Mouse (Mus musculus) intestine, embryonic 14.5 days (tissue): ENCODE data around the gene Chchd2. TPM values are rescaled to one million over a fixed set of nuclear protein-coding genes. Genes with fewer than 3 reads are reported as not detected.

ENCODE experiments used
- ATAC-seq: fragments of 200-750 bp; cut with Nextera tagmentation; replicated peaks from 2 replicates; pipeline ENCODE4 v1.8.0; 2017; ENCODE audit warnings: low read depth, moderate number of reproducible peaks, moderate TSS enrichment, moderate library complexity; ENCODE audit not compliant: low FRiP score, low TSS enrichment
- DNase-seq: peaks from one replicate; pipeline ENCODE4 v3.0.0-alpha.2; 2018; ENCODE audit warnings: low spot score
- H3K27ac ChIP-seq: fragments of 300-500 bp; sonication (generic); 2 replicates; pipeline ENCODE4 v1.5.1; 2014; ENCODE audit warnings: low read depth, mild to moderate bottlenecking, control low read depth
- H3K27me3 ChIP-seq: fragments of 300-500 bp; sonication (generic); replicated peaks from 2 replicates; pipeline ENCODE4 v1.6.1; 2014; ENCODE audit warnings: low read length, control low read depth; ENCODE audit not compliant: control insufficient read depth, insufficient read depth
- H3K36me3 ChIP-seq: fragments of 300-500 bp; sonication (generic); 2 replicates; pipeline ENCODE4 v1.6.1; 2014; ENCODE audit warnings: low read length, control low read depth; ENCODE audit not compliant: control insufficient read depth, insufficient read depth
- H3K4me1 ChIP-seq: fragments of 300-500 bp; sonication (generic); replicated peaks from 2 replicates; pipeline ENCODE4 v1.6.1; 2014; ENCODE audit warnings: low read length, control low read depth, mixed read lengths; ENCODE audit not compliant: control insufficient read depth, insufficient read depth
- H3K4me2 ChIP-seq: fragments of 300-500 bp; sonication (generic); 2 replicates; pipeline ENCODE4 v1.6.1; 2014; ENCODE audit warnings: low read length
- H3K4me3 ChIP-seq: fragments of 300-500 bp; sonication (generic); 2 replicates; pipeline ENCODE4 v1.5.1; 2014; ENCODE audit warnings: low read depth, low read length, control low read depth, mixed read lengths
- H3K9ac ChIP-seq: fragments of 300-500 bp; sonication (generic); 2 replicates; pipeline ENCODE4 v1.6.1; 2014; ENCODE audit warnings: mild to moderate bottlenecking, low read length
- H3K9me3 ChIP-seq: fragments of 300-500 bp; sonication (generic); 2 replicates; pipeline ENCODE4 v1.6.1; 2016; ENCODE audit warnings: low read length, control low read depth; ENCODE audit not compliant: control insufficient read depth
- WGBS: fragments of 180-500 bp; shearing (Covaris S2); extraction: QIAGEN DNeasy Blood & Tissue Kit; methylation state at CpG from one replicate; pipeline ENCODE4 v1.1.7; 2014; 5-methylcytosine and 5-hydroxymethylcytosine counted together
- polyA plus RNA-seq: library from polyadenylated mRNA; unstranded; fragments of >200 nt; fragmentation: Nextera tagmentation; extraction: Ambion mirVana; gene quantifications from 2 replicates; pipeline ENCODE4 v1.2.1, GENCODE M21; 2014

The Chchd2 gene
- polyA plus RNA-seq, 1 experiment from 2014 or later: 1,022 TPM

DNA sequence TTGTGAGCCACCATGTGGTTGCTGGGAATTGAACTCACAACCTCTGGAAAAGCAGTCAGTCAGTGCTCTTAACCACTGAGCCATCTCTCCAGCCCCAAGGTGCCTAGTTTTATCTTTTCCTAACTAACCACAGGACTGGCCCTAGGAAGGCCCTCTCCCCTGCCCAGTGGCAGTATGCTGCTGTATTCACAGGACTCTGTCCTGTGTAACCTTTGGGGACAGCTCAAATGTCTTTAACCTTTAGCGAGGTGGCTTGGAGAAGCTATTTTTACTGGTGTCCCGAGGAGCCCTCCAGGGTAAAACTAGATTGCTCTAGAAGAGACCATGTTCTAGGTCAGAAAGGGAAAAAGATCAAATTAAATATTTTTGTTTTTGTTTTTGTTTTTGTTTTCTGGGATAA lies 16.0 kb downstream of the Chchd2 start:
- no peaks in the 10 kb centered on the region for H3K27me3 ChIP-seq
- no peaks in the 10 kb centered on the region for H3K9me3 ChIP-seq
- DNase-seq: no peak
- H3K36me3 ChIP-seq: no peaks in the 10 kb centered on the region
- no peak overlapping the region for H3K9ac ChIP-seq
- no peak overlapping the region for H3K4me3 ChIP-seq
- no peak for ATAC-seq
- H3K27ac ChIP-seq: no peak overlapping the region
- WGBS: 86% methylated on average over 2 of the region's 2 CpGs
- no peaks in the 10 kb centered on the region for H3K4me1 ChIP-seq
- no peak overlapping the region for H3K4me2 ChIP-seq

DNA sequence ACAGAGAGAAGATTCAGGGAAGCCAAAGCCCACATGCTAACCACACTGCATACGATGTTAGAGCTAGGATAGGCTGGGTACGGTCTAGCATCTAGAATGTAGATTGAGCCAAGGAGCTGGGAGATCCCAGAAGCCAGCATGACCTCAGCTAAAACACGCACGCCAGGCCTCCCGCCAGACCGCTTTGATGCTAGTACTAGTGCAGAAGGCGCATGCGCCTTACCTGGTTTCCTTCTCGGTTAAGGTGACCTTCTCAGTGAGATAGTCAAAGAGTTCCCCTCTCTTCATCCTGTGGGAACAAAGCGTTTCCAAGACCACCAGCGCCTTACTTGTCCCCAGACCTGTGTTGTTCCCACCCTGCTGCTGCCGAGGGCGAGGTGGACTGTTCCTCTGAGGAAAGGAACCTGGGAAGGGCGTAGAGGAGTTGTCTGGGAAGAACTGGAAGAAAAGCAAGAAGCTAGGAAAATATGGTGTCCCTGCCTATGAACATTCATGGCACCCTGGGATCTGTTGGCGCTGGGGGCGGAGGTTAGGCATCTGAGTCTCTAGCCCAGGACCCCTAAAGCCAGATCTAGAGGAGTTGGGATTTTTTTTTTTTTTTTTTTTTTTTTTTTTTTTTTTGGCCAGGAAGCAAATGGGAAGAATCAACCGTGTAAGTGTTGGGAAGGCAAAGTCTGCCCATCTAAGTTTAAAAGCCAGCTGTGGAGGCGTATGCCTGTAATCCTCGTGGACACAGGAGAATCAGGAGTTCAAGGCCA lies 17.9 kb downstream of the Chchd2 start:
- no peaks in the 10 kb centered on the region for H3K4me1 ChIP-seq
- H3K27me3 ChIP-seq: no peaks in the 10 kb centered on the region
- no peaks in the 10 kb centered on the region for H3K9me3 ChIP-seq
- WGBS: 86% methylated on average over 19 of the region's 19 CpGs
- H3K4me2 ChIP-seq: no peak overlapping the region
- no peak overlapping the region for H3K9ac ChIP-seq
- no peak overlapping the region for H3K27ac ChIP-seq
- DNase-seq (no peak), ATAC-seq (no peak)
- H3K4me3 ChIP-seq: no peak overlapping the region
- H3K36me3 ChIP-seq: no peaks in the 10 kb centered on the region

DNA sequence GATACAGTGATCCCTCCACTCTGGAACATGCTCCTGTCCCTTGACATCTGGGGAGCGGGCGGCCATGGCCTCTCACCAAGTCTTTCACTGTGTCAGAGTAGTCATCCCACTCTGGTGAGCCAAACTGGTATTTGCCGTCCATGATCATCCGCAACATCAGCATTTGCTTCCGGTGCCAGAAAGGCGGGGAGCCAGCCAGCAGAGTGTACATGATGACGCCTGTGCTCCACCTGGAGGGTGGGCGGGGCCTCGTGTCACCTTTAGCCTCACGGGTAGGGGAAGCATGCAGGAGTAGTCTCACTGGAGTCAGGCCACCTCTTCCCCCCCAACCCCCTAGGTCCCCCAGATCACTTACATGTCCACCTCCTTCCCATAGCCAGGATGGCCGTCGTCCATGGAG lies 21.4 kb downstream of the Chchd2 start:
- H3K36me3 ChIP-seq: peaks cover 9% of the 10 kb centered on the region; the same call in 1 of the 2 replicates
- H3K4me3 ChIP-seq: no peak overlapping the region
- H3K4me2 ChIP-seq: no peak overlapping the region
- no peak overlapping the region for H3K27ac ChIP-seq
- H3K27me3 ChIP-seq: no peaks in the 10 kb centered on the region
- no peaks in the 10 kb centered on the region for H3K4me1 ChIP-seq
- H3K9me3 ChIP-seq: no peaks in the 10 kb centered on the region
- H3K9ac ChIP-seq: no peak overlapping the region
- 81% methylated on average over 12 of the region's 12 CpGs for WGBS
- no peak for ATAC-seq
- no peak for DNase-seq

DNA sequence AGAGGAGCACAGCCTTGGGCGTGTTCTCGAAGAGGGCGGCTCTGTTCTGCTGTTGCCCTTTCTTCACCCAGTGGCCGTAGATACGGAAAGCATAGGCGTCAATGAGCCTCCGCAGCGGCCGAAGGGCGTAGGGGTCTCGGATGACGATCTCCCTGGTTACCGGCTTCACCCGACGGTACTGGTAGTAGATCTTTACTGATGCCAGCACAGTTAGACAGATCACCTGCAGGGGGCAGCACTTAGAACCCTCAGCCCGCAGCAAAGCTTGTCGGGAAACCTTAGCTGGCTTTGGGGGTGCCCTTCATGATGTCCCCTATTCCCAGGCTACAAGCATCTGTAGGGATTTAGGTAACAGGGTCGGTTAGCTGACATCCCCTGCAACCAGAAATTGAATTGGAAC lies 22.8 kb downstream of the Chchd2 start:
- no peak overlapping the region for H3K9ac ChIP-seq
- ATAC-seq (0 out of 2 replicates have a peak, but pooled peaks have one; percentile 17), DNase-seq (no peak)
- no peaks in the 10 kb centered on the region for H3K4me1 ChIP-seq
- H3K36me3 ChIP-seq: peaks cover 17% of the 10 kb centered on the region
- H3K27me3 ChIP-seq: no peaks in the 10 kb centered on the region
- WGBS: 16% methylated on average over 18 of the region's 18 CpGs
- H3K4me2 ChIP-seq: no peak overlapping the region
- no peak overlapping the region for H3K4me3 ChIP-seq
- H3K9me3 ChIP-seq: no peaks in the 10 kb centered on the region
- H3K27ac ChIP-seq: no peak overlapping the region

DNA sequence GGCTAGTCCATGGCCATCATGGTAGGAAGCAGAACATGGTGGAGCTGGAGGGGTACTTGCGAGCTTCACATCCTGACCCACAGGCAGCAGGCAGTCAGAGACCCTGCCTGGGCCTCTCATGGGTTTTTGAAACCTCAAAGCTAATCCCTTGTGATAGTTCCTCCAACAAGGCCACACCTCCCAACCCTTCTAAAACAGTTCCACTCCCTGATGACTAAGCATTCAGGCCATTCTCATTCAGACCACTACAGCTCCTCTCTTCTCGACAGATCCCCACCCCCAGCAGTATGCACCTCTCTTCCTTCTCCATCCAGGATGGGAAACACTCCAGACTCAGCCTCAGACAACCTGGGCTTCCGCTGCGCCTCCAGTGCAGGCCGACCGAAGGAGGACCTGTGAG lies 24.9 kb downstream of the Chchd2 start:
- Histone ChIP-seq H3K4me2 (no peak overlapping the region), H3K36me3 (peaks cover 36% of the 10 kb centered on the region), H3K27ac (no peak overlapping the region), H3K4me1 (no peaks in the 10 kb centered on the region), H3K9me3 (no peaks in the 10 kb centered on the region), H3K4me3 (no peak overlapping the region), H3K27me3 (no peaks in the 10 kb centered on the region), H3K9ac (no peak overlapping the region)
- whole genome bisulfite sequencing: 93% methylated on average over 6 of the region's 6 CpGs
- ATAC-seq (no peak), DNase-seq (no peak)

DNA sequence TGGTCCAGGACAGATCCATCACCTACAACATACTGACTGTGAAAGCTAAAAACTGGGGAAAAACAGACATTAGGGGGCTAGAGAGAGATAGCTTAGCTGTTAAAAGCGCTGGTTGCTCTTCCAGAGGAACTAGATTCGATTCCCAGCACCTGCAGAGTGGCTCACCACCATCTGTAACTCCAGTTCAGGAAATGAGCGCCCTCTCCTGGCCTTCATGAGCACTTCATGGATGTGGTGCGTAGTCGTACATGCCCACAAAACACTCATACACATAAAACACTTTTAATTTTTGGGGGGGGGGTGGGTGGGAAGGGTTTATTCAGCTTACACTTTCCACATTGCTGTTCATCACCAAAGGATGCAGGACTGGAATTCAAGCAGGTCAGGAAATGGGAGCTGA lies 30.9 kb downstream of the Chchd2 start:
- Histone ChIP-seq H3K27ac (no peak overlapping the region), H3K4me1 (no peaks in the 10 kb centered on the region), H3K9me3 (no peaks in the 10 kb centered on the region), H3K9ac (no peak overlapping the region), H3K36me3 (peaks cover 64% of the 10 kb centered on the region), H3K4me2 (no peak overlapping the region), H3K4me3 (no peak overlapping the region), H3K27me3 (no peaks in the 10 kb centered on the region)
- DNase-seq (no peak), ATAC-seq (no peak)
- 85% methylated on average over 5 of the region's 5 CpGs for WGBS

DNA sequence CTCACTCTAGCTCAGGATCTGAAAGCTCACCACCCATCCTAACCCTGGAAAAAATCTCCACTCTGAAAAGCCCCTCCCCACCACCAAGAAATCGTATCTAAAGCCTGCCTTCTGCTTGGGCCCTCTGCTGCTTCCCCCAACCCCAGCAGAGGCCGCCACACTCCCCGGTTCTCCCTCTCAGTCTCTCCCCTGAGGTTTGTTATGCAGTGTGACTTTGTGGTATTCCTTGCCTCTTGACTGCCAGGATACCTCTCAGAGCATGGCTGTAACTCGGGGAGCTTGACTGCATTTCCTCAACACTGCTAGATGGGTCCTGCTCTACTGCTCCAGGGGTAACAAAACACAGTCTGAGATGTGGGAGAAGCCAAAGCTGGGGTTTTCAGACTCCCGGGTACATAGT lies 32.1 kb downstream of the Chchd2 start:
- no peak overlapping the region for H3K4me3 ChIP-seq
- WGBS: 53% methylated on average over 5 of the region's 5 CpGs
- H3K4me2 ChIP-seq: no peak overlapping the region
- H3K9ac ChIP-seq: no peak overlapping the region
- H3K36me3 ChIP-seq: peaks cover 65% of the 10 kb centered on the region
- no peaks in the 10 kb centered on the region for H3K9me3 ChIP-seq
- ATAC-seq: no peak
- H3K27me3 ChIP-seq: no peaks in the 10 kb centered on the region
- H3K4me1 ChIP-seq: no peaks in the 10 kb centered on the region
- DNase-seq: no peak
- no peak overlapping the region for H3K27ac ChIP-seq

DNA sequence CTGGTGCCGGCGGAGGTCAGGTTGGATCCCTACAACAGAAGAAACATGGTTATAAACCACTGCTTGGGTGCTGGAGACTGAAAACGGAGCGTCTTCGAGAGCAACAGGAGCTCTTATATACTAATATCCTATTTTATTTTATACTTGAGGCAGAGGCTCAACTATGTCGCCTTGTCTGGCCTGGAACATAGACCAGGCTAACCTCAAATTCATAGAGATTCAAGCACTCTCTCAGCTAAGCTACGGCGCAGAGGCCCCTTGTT lies 39.8 kb downstream of the Chchd2 start:
- no peaks in the 10 kb centered on the region for H3K27me3 ChIP-seq
- peak overlapping the region; percentile 78 for H3K4me2 ChIP-seq
- peak overlapping the region; percentile 70; the same call in 1 of the 2 replicates for H3K27ac ChIP-seq
- H3K9ac ChIP-seq: peak overlapping the region; percentile 81
- no peak for ATAC-seq
- peaks cover 22% of the 10 kb centered on the region for H3K36me3 ChIP-seq
- no peaks in the 10 kb centered on the region; the same call in 1 of the 2 replicates for H3K4me1 ChIP-seq
- no peak for DNase-seq
- peak overlapping the region; percentile 83 for H3K4me3 ChIP-seq
- 38% methylated on average over 8 of the region's 8 CpGs for WGBS
- no peaks in the 10 kb centered on the region for H3K9me3 ChIP-seq
